Mouse (Mus musculus) CH12.LX (cell line): ENCODE results near the gene Osgin1.

Source experiments
- EP300 ChIP-seq: IDR thresholded peaks from 2 replicates; pipeline ENCODE4 v1.6.1; 2011; ENCODE audit warnings: low read length, improper control_type of control experiment
- HCFC1 ChIP-seq: IDR thresholded peaks from 2 replicates; pipeline ENCODE4 v1.6.1; 2012; ENCODE audit warnings: low read depth, mild to moderate bottlenecking, inconsistent platforms, low read length, improper control_type of control experiment
- JUND ChIP-seq: conservative IDR thresholded peaks from 2 replicates; pipeline ENCODE4 v1.6.1; 2011; ENCODE audit warnings: low read depth, low read length, improper control_type of control experiment
- KAT2A ChIP-seq: IDR thresholded peaks from 2 replicates; pipeline ENCODE4 v1.6.1; 2012; ENCODE audit warnings: low read length, improper control_type of control experiment, inconsistent platforms; ENCODE audit not compliant: insufficient replicate concordance
- MAFK ChIP-seq: IDR thresholded peaks from 2 replicates; pipeline ENCODE4 v1.6.1; 2011; ENCODE audit warnings: low read length, improper control_type of control experiment; ENCODE audit not compliant: insufficient replicate concordance
- MAX ChIP-seq: IDR thresholded peaks from 2 replicates; pipeline ENCODE4 v1.6.1; 2011; ENCODE audit warnings: low read length, improper control_type of control experiment
- POLR2A ChIP-seq: IDR thresholded peaks from 2 replicates; pipeline ENCODE4 v1.6.1; 2011; ENCODE audit warnings: low read depth, mild to moderate bottlenecking, improper control_type of control experiment, low read length
- TBP ChIP-seq: conservative IDR thresholded peaks from 2 replicates; pipeline ENCODE4 v1.6.1; 2011; ENCODE audit warnings: low read depth, low read length, improper control_type of control experiment

- TF ChIP-seq JUND = no peak
- no peak for TF ChIP-seq EP300
- no peak for TF ChIP-seq KAT2A
- TF ChIP-seq TBP = no peak
- no peak for TF ChIP-seq MAX
- no peak for TF ChIP-seq MAFK
- no peak for TF ChIP-seq HCFC1
- TF ChIP-seq POLR2A = no peak
Measured at GRCm38 (mm10) chr8:119400122-119400671, 33.7 kb upstream of the Osgin1 start.
